Mouse (Mus musculus): ENCODE data around the gene Epha8. TPM values are rescaled to one million over a fixed set of nuclear protein-coding genes. Genes with fewer than 3 reads are reported as not detected.

Epha8 gene
- polyA plus RNA-seq, 1 experiment from 2014 or later = 0.28 TPM

GRCm38 (mm10) chr4:136949266-136949989 is 7.2 kb downstream of the Epha8 start:
- WGBS = 20% methylated on average over 10 of the region's 10 CpGs
- peaks cover 53% of the 10 kb centered on the region for H3K27me3 ChIP-seq

DNA sequence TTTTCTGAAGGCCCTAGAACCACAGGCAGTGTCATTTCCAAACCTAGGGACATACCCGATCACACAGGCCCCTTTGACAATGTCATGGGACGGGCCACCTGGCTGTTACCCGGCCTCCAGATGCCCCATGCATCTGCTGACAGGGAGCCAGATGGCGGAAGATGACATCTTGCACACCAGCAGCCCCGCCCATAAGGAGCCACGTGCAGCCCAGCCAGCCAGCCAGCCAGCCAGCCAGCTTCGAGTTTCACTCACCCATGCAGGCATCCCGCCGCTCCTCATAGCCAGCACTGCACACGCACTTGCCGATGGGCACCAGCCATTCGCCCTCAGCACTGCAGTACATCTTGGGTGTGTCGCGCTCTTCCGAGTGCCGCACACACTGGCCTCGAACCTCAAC is 11.2 kb downstream of the Epha8 start:
- Histone ChIP-seq H3K27me3 (peaks cover 59% of the 10 kb centered on the region), H3K27ac (no peak overlapping the region), H3K9ac (replicated peaks) (no peak overlapping the region), H3K36me3 (no peaks in the 10 kb centered on the region), H3K9me3 (no peaks in the 10 kb centered on the region), H3K4me1 (replicated peaks) (peaks cover 32% of the 10 kb centered on the region), H3K4me3 (replicated peaks) (no peak overlapping the region), H3K4me2 (no peak overlapping the region)
- no peak for ATAC-seq (ENCODE audit: insufficient number of reproducible peaks, insufficient read depth, low FRiP score, low TSS enrichment, low read depth)
- 54% methylated on average over 17 of the region's 17 CpGs for WGBS

More at GRCm38 (mm10) chr4:136949266-136949989, 7.2 kb downstream of the Epha8 start:
- H3K9me3 ChIP-seq = no peaks in the 10 kb centered on the region
- H3K4me1 ChIP-seq (replicated peaks) = peaks cover 27% of the 10 kb centered on the region
- H3K9ac ChIP-seq (replicated peaks) = peak overlapping the region; percentile 31; the same call in 1 of the 2 replicates
- 0 out of 2 replicates have a peak overlapping the region, but pooled peaks have one; percentile 4 for H3K27ac ChIP-seq
- H3K36me3 ChIP-seq = no peaks in the 10 kb centered on the region
- no peak overlapping the region for H3K4me3 ChIP-seq (replicated peaks)
- ATAC-seq (ENCODE audit: insufficient number of reproducible peaks, insufficient read depth, low FRiP score, low TSS enrichment, low read depth) = no peak
- no peak overlapping the region for H3K4me2 ChIP-seq

GRCm38 (mm10) chr4:136944558-136945350 is 11.9 kb downstream of the Epha8 start:
- no peak overlapping the region for H3K4me3 ChIP-seq (replicated peaks)
- H3K4me1 ChIP-seq (replicated peaks) = peaks cover 26% of the 10 kb centered on the region
- ATAC-seq (ENCODE audit: insufficient number of reproducible peaks, insufficient read depth, low FRiP score, low TSS enrichment, low read depth) = no peak
- H3K27me3 ChIP-seq = peaks cover 59% of the 10 kb centered on the region
- no peaks in the 10 kb centered on the region for H3K9me3 ChIP-seq
- no peak overlapping the region for H3K27ac ChIP-seq
- H3K9ac ChIP-seq (replicated peaks) = no peak overlapping the region
- H3K36me3 ChIP-seq = no peaks in the 10 kb centered on the region
- no peak overlapping the region for H3K4me2 ChIP-seq
- 70% methylated on average over 11 of the region's 11 CpGs for WGBS

DNA sequence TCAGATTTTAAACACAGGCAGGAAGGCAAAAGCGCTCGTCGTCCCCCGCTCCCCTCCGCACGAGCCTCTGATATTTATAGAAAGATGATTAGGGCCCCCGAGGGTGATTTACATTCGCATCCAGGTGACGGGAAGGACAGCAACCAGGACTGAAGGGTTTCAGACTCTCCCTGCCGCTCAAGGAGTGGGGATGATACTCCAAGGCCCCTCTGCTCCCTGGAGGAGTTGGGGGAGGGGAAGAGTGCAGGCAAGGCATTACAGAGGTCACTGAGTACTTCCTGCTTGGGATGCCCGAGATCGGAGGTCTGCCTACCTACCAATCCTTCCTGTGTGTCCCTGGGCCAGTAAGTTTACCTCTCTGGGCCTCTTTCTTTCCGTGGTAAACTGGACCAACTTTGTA is 13.4 kb downstream of the Epha8 start:
- 10% methylated on average over 13 of the region's 13 CpGs for WGBS
- Histone ChIP-seq H3K27ac (no peak overlapping the region), H3K9ac (replicated peaks) (no peak overlapping the region), H3K4me3 (replicated peaks) (no peak overlapping the region), H3K27me3 (peaks cover 61% of the 10 kb centered on the region), H3K4me1 (replicated peaks) (peaks cover 18% of the 10 kb centered on the region), H3K4me2 (no peak overlapping the region), H3K36me3 (no peaks in the 10 kb centered on the region), H3K9me3 (no peaks in the 10 kb centered on the region)
- no peak for ATAC-seq (ENCODE audit: insufficient number of reproducible peaks, insufficient read depth, low FRiP score, low TSS enrichment, low read depth)

DNA sequence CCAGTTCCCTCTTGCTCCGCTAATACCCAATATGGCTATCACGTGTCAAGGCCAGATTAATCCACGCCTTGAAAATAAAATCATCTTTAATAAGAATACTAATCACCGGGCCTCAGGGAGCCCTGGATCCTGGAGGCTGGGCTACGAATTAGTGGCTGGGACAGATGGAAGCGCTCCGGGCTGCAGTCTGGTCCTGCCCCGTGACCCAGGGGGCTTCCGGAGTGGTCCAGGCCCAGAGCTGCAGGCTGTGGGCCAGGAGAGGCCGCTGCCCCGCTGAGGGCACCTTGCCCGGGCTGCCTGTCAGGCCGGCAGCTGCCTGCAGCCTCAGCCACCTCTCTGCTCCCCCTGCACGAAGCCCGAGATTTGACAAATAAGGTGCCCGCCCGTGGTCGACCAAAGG is 13.9 kb downstream of the Epha8 start:
- Histone ChIP-seq H3K4me2 (no peak overlapping the region), H3K36me3 (no peaks in the 10 kb centered on the region), H3K27me3 (peaks cover 57% of the 10 kb centered on the region), H3K9me3 (no peaks in the 10 kb centered on the region), H3K4me1 (replicated peaks) (peaks cover 18% of the 10 kb centered on the region), H3K27ac (no peak overlapping the region), H3K9ac (replicated peaks) (no peak overlapping the region), H3K4me3 (replicated peaks) (no peak overlapping the region)
- ATAC-seq (ENCODE audit: insufficient number of reproducible peaks, insufficient read depth, low FRiP score, low TSS enrichment, low read depth) = no peak
- WGBS = 21% methylated on average over 18 of the region's 18 CpGs

- Histone ChIP-seq H3K27me3 (peaks cover 47% of the 10 kb centered on the region), H3K4me3 (replicated peaks) (no peak overlapping the region), H3K27ac (no peak overlapping the region), H3K9me3 (no peaks in the 10 kb centered on the region), H3K4me1 (replicated peaks) (peaks cover 4% of the 10 kb centered on the region), H3K36me3 (no peaks in the 10 kb centered on the region), H3K4me2 (no peak overlapping the region), H3K9ac (replicated peaks) (no peak overlapping the region)
- 86% methylated on average over 5 of the region's 5 CpGs for WGBS
- ATAC-seq (ENCODE audit: insufficient number of reproducible peaks, insufficient read depth, low FRiP score, low TSS enrichment, low read depth) = no peak
Measured at GRCm38 (mm10) chr4:136937935-136938334, 18.7 kb downstream of the Epha8 start.

- Histone ChIP-seq H3K9ac (replicated peaks) (no peak overlapping the region), H3K9me3 (no peaks in the 10 kb centered on the region), H3K27me3 (peaks cover 42% of the 10 kb centered on the region), H3K4me3 (replicated peaks) (no peak overlapping the region), H3K4me2 (no peak overlapping the region), H3K4me1 (replicated peaks) (no peaks in the 10 kb centered on the region; the same call in 1 of the 2 replicates), H3K27ac (no peak overlapping the region), H3K36me3 (no peaks in the 10 kb centered on the region)
- 66% methylated on average over 4 of the region's 4 CpGs for WGBS
- no peak for ATAC-seq (ENCODE audit: insufficient number of reproducible peaks, insufficient read depth, low FRiP score, low TSS enrichment, low read depth)
Measured at GRCm38 (mm10) chr4:136937344-136937743, 19.3 kb downstream of the Epha8 start.

GRCm38 (mm10) chr4:136934746-136935613 is 21.6 kb downstream of the Epha8 start:
- Histone ChIP-seq H3K36me3 (no peaks in the 10 kb centered on the region), H3K27me3 (peaks cover 29% of the 10 kb centered on the region; the same call in 1 of the 2 replicates), H3K9me3 (no peaks in the 10 kb centered on the region), H3K4me1 (replicated peaks) (no peaks in the 10 kb centered on the region; the same call in 1 of the 2 replicates), H3K4me2 (no peak overlapping the region), H3K4me3 (replicated peaks) (no peak overlapping the region), H3K9ac (replicated peaks) (no peak overlapping the region), H3K27ac (no peak overlapping the region)
- ATAC-seq (ENCODE audit: insufficient number of reproducible peaks, insufficient read depth, low FRiP score, low TSS enrichment, low read depth) = no peak
- WGBS = 63% methylated on average over 18 of the region's 18 CpGs

GRCm38 (mm10) chr4:136930474-136930873 is 26.1 kb downstream of the Epha8 start:
- Histone ChIP-seq H3K4me3 (replicated peaks) (no peak overlapping the region), H3K9ac (replicated peaks) (no peak overlapping the region), H3K9me3 (no peaks in the 10 kb centered on the region), H3K4me1 (replicated peaks) (no peaks in the 10 kb centered on the region; the same call in 1 of the 2 replicates), H3K27ac (no peak overlapping the region), H3K36me3 (no peaks in the 10 kb centered on the region), H3K27me3 (peaks cover 42% of the 10 kb centered on the region), H3K4me2 (no peak overlapping the region)
- no peak for ATAC-seq (ENCODE audit: insufficient number of reproducible peaks, insufficient read depth, low FRiP score, low TSS enrichment, low read depth)
- 81% methylated on average over 8 of the region's 8 CpGs for WGBS

- peaks cover 46% of the 10 kb centered on the region for H3K27me3 ChIP-seq
- H3K4me2 ChIP-seq = no peak overlapping the region
Measured at GRCm38 (mm10) chr4:136928928-136929327, 27.7 kb downstream of the Epha8 start.

DNA sequence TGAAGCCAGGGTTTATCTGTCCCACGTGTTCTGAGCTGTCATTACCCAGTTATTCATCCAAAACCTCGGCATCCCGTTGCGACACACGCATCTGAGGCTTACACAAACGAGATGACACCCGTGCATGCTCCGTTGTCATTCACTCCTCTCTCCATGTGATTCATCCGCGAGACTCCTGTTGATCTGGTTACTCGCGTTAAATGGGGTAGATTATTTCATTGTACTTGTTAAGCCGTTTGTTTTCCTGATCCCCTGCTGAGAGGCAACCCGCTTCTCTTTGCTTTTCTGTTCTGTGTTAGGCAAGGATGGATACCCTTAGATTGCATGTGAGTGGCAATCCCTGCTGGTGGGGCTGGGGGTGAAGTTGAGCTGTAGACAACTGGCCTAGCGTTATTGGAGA is 30.8 kb downstream of the Epha8 start:
- Histone ChIP-seq H3K4me2 (no peak overlapping the region), H3K4me1 (replicated peaks) (no peaks in the 10 kb centered on the region), H3K27me3 (peaks cover 56% of the 10 kb centered on the region), H3K4me3 (replicated peaks) (no peak overlapping the region), H3K36me3 (no peaks in the 10 kb centered on the region), H3K9ac (replicated peaks) (no peak overlapping the region), H3K9me3 (no peaks in the 10 kb centered on the region), H3K27ac (no peak overlapping the region)
- WGBS = 26% methylated on average over 15 of the region's 15 CpGs
- ATAC-seq (ENCODE audit: insufficient number of reproducible peaks, insufficient read depth, low FRiP score, low TSS enrichment, low read depth) = no peak

More at GRCm38 (mm10) chr4:136928928-136929327, 27.7 kb downstream of the Epha8 start:
- H3K9ac ChIP-seq (replicated peaks) = no peak overlapping the region
- no peaks in the 10 kb centered on the region for H3K4me1 ChIP-seq (replicated peaks)
- H3K27ac ChIP-seq = no peak overlapping the region
- H3K9me3 ChIP-seq = no peaks in the 10 kb centered on the region
- 5% methylated on average over 5 of the region's 5 CpGs for WGBS
- no peaks in the 10 kb centered on the region for H3K36me3 ChIP-seq
- ATAC-seq (ENCODE audit: insufficient number of reproducible peaks, insufficient read depth, low FRiP score, low TSS enrichment, low read depth) = no peak
- H3K4me3 ChIP-seq (replicated peaks) = no peak overlapping the region
